Mouse (Mus musculus): ENCODE data around the gene Fnip2.

Gene Fnip2

GRCm38 (mm10) chr3:79528451-79528850 lies 39.1 kb downstream of the Fnip2 start:
- DNase-seq (ENCODE audit: low spot score in 2 of 2), result no peak

- no peak for DNase-seq (ENCODE audit: low spot score in 2 of 2)
Measured at GRCm38 (mm10) chr3:79527921-79528320, 39.7 kb downstream of the Fnip2 start.

DNA sequence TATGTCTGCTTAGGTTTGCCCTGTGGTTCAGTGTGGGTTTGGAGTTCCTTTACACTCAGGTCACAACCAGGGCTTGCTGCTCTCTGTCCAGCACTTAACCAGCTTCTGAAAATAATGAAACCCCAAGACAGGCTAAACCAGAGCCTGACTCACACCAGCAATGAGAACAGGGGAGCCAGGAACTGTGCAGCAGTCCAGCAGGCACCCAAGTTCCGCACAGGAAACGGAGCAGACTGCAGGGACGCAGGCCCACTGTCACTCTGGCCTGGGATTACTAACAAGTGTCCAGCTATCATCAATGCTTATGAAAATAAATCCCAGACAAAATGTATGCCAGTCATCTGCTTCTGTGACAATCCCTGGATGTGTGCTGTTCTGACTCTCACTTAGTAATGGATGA lies 40.1 kb downstream of the Fnip2 start:
- DNase-seq (ENCODE audit: low spot score in 2 of 2), result no peak

DNA sequence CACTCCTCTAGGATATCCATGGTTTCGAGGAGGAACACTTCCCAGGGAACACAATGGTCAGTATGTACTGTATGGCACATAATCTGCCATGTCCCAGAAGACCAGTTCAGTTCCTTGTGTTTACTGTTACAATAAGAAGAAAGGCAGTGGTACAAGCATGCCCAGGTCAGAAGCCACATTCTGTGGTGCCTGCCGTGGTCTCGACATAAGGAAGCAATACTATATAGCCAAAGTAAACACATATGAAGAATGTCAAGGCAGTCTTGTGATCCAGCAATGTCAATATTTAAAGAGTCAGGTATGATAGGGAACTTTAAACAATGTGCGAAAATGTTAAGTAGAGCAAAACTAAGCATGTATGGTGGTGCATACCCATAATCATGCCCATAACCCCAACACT lies 44.2 kb downstream of the Fnip2 start:
- DNase-seq (ENCODE audit: low spot score in 2 of 2), result no peak

- no peak for DNase-seq (ENCODE audit: low spot score in 2 of 2)
Measured at GRCm38 (mm10) chr3:79519862-79520261, 47.7 kb downstream of the Fnip2 start.

DNA sequence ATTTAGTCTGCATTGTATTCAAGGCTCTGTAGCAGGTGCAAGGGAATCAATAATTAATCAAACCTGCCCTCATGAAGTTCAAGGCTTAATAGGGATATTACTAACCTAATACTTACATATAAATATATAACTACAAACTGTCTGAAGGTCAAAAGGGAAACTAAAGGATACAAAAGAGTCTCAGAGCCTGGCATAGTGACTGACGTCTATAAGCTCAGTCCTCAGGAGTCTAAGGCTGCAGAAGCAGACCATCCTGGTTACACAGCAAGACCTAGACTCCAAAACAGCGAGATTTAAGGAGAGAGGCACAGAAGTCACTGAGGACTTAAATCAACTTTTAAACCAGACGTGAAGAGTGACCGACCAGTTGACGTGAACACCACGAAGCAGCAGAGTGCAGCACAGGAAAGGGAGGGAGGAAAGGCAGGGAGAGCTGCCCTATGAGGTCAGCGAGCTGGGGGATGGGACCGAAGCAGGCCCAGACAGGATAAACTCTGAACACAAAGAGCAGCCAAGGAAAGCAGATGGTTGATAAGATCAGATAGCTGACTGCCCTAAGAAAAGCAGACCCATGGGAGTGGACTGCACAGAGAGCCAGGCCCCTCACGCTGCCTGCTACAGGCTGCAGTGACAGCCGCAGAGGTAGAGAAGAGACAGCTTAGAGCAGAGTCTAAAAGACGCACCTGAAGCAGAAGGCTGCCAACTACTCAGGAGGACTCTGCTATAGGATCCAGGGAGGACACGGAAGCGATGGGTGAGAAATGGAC lies 48.7 kb downstream of the Fnip2 start:
- DNase-seq (ENCODE audit: low spot score in 2 of 2), result no peak

- DNase-seq (ENCODE audit: low spot score in 2 of 2), result no peak
Measured at GRCm38 (mm10) chr3:79517884-79518591, 49.6 kb downstream of the Fnip2 start.

- DNase-seq (ENCODE audit: low spot score in 2 of 2), result no peak
Measured at GRCm38 (mm10) chr3:79516958-79517357, 50.6 kb downstream of the Fnip2 start.

DNA sequence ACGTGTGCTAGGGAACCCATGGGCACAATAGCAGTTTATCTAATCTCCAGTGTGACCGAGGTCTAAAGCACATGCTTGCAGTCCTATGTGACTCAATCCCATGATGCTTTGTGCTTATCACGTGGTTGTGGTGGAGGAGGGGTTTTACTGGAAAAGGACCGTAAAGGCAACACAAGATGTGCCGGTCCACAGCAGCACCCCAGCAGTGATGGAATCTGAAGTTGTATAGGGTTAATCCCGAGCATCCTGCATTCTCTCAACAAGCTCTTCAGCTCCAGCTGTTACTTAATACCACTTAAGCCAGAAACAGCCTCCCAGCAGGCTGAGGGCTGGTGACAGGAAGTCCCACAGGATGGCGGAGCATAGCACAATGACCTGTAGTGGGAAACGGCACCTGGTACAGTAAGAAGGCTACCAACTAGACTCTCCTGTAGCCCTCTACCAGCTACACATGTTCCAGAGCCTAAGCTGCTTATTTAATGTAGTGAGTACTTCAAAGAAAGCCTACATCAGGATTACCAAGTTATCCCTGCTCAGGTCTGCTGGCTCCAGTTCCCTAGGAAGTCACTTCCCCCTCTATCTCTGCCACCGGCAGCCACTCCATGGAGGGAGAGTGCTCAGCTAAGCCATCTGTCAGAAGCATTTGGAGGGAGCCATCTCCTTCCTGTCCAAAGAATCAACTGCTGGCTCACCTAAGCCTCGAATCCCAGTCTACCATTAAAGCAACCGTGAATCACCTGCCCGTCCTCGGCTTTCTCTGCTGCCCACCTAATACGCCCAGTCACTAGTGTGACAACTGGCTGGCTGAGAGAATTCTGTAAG lies 51.3 kb downstream of the Fnip2 start:
- no peak for DNase-seq (ENCODE audit: low spot score in 2 of 2)

GRCm38 (mm10) chr3:79514304-79514703 lies 53.3 kb downstream of the Fnip2 start:
- DNase-seq (ENCODE audit: low spot score in 2 of 2), result no peak

DNA sequence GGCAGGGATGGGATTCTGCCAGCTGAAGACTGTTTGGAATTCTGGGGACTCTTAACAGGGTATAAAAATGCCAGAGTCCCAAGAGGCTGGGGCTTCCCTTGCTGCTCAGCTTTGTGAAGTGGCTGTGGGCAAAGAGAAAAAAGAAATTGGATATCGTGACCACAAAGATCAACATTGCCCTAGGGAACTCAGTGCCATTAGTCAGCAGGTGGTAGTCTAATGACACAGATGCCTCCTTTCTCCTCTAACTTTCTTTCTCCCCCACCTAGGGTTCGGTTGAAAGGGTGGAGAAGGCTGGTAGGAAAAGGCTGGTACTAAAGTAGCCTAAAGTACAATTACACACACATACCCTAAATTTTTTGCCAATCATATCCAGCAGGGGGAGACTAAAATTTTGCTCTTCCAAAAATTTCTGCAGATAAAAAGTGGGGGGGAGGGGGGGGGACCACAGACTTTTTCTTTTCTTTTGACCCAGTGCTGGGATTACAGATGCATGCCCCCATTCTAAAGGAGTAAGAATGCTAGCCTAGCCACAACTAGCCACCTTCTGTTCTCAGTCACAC lies 66.3 kb downstream of the Fnip2 start:
- no peak for DNase-seq (ENCODE audit: low spot score in 2 of 2)

DNA sequence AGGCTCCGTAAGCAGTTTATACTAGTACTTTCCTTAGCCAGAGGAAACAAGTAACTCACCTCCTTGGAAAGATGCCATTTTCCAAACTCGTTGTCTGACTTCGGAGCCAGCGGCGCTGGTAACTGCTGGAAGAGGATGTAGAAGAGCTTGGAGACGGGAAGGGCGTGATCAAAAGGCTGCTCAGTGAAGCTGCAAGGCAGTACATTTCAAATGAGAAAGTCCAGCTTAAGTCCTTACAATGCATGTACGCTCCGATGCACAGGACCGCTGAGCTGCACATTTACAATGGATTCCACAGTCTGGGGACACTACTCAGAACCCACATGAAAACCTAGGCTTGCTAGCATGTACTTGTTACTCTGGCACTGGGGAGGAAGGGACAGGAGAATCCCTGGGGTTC lies 67.3 kb downstream of the Fnip2 start:
- DNase-seq (ENCODE audit: low spot score in 2 of 2), result no peak

GRCm38 (mm10) chr3:79496668-79497067 lies 70.9 kb downstream of the Fnip2 start:
- DNase-seq (ENCODE audit: low spot score in 2 of 2), result no peak

- DNase-seq (ENCODE audit: low spot score in 2 of 2), result no peak
Measured at GRCm38 (mm10) chr3:79495151-79495550, 72.4 kb downstream of the Fnip2 start.

GRCm38 (mm10) chr3:79494028-79494427 lies 73.6 kb downstream of the Fnip2 start:
- no peak for DNase-seq (ENCODE audit: low spot score in 2 of 2)

- no peak for DNase-seq (ENCODE audit: low spot score in 2 of 2)
Measured at GRCm38 (mm10) chr3:79493064-79493463, 74.5 kb downstream of the Fnip2 start.

DNA sequence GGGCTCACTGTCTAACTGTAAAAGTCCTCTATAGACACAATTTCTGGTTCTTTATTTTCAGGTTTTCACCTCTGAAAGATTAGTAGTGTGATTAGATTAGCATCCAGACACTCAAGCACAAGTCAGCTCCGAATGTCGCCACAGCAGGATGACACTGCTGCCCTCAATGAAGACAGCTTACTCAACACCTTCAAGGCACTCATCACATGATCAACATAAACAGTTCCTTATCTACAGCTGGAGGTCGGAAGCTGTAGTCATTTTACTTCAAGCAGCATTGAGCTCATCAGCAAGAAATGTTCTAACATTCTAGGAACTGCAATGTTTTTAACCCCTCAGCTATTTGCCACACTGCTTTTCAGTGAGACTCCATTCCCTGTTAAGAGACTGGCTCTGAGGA lies 76.0 kb downstream of the Fnip2 start:
- no peak for DNase-seq (ENCODE audit: low spot score in 2 of 2)

GRCm38 (mm10) chr3:79490102-79490501 lies 77.5 kb downstream of the Fnip2 start:
- DNase-seq (ENCODE audit: low spot score in 2 of 2), result no peak

DNA sequence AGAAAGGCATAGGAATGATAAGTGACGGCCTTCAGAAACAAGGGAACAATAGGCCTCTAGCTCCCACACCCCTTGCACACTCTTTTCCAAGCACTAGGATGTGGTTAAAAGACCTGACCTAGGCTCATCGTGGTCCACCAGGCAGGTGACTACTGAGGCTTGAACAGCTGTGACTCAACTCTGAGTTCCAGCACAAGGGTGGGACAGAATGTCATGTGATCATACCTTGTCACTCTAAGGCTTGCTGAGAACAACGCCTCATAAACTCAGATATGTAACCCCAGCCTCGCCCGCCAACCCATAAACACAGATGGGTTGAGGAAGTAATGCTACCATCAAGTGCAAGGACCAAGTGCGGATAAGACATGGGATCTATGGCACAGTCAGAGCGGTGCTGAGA lies 79.6 kb downstream of the Fnip2 start:
- DNase-seq (ENCODE audit: low spot score in 2 of 2), result no peak

DNA sequence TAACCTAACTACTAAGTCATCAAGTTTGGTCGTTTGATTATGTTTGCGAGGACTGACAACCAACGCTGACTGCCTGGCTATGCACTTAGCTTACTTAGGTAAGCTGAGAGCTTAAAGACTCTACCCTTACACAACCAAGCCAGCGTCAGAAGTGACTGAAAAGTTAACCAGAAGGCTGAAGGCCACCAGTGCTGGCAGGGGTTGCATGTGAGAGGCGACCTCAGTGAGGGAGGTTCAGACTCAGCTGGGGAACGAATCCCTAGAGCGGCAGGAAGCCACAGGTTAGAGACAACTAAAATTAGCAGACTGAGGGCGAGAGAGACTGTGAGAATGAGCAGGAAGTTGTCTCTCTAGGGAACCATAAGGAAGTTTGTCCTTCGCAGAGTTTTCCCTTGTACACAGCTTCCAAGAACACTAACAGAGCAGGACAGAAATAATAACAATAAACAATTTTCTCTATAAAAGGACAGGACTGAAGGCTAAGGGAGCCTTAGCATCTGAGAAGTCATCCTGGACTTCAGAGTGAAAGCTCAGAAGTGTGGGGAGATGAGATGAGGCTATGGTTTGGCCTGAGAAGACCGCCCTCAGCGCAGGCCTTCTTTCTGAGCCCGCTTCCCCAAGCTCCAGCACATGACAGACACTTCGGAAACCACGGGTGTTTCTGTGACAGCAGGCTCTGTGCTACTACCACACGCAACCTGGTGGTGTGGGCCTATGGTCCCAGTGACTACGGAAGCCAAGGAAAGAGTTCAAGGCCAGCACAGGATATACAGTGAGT lies 83.1 kb downstream of the Fnip2 start:
- DNase-seq (ENCODE audit: low spot score in 2 of 2), result no peak

DNA sequence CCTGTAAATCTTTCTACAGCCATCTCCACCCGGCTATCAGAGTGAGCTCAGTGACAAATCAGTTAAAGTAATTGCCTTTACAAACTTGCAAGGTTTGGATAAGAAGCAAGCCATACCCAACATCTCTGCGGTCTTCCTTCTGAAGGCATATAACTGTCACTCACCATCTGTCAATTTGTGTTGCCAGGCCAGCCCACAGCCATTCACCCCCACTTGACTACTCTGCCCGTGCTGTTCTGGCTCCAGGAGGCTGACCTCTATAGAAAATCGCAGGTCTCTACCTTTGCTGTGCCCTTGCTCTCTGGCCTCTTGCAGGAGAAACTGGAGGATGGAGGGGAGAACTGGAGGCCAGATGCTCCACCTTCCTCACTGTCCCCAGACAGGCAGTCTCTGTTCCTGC lies 88.7 kb downstream of the Fnip2 start:
- DNase-seq (ENCODE audit: low spot score in 2 of 2), result no peak

Measured in spleen, postnatal 14 days (tissue).